Mouse (Mus musculus): ENCODE measurements around the gene Tfcp2.
A peak's percentile ranks its signal among the peaks of the same experiment; 100 is the strongest.
"Not testable (repeated sequence)": the region's sequence is repeated elsewhere in the genome, so short reads cannot be mapped to it uniquely, and the experiment has no call there.

Tfcp2 gene

GRCm38 (mm10) chr15:100555965-100556364, 4.2 kb upstream of the Tfcp2 start:
- DNase-seq: no peak

- DNase-seq: no peak
Measured at GRCm38 (mm10) chr15:100550280-100550679, 1.5 kb downstream of the Tfcp2 start.

GRCm38 (mm10) chr15:100543651-100544030, 8.2 kb downstream of the Tfcp2 start:
- DNase-seq: not testable (repeated sequence)

- not testable (repeated sequence) for DNase-seq
Measured at GRCm38 (mm10) chr15:100542876-100543650, 8.7 kb downstream of the Tfcp2 start.

- DNase-seq: no peak
Measured at GRCm38 (mm10) chr15:100541426-100541825, 10.4 kb downstream of the Tfcp2 start.

- not testable (repeated sequence) for DNase-seq
Measured at GRCm38 (mm10) chr15:100541001-100541400, 10.8 kb downstream of the Tfcp2 start.

GRCm38 (mm10) chr15:100539411-100539810, 12.4 kb downstream of the Tfcp2 start:
- no peak for DNase-seq

- DNase-seq: no peak
Measured at GRCm38 (mm10) chr15:100537913-100538312, 13.9 kb downstream of the Tfcp2 start.

- DNase-seq: no peak
Measured at GRCm38 (mm10) chr15:100527900-100528299, 23.9 kb downstream of the Tfcp2 start.

- DNase-seq: no peak
Measured at GRCm38 (mm10) chr15:100525405-100525804, 26.4 kb downstream of the Tfcp2 start.

GRCm38 (mm10) chr15:100520306-100520705, 31.5 kb downstream of the Tfcp2 start:
- DNase-seq: no peak

- no peak for DNase-seq
Measured at GRCm38 (mm10) chr15:100515121-100515520, 36.7 kb downstream of the Tfcp2 start.

GRCm38 (mm10) chr15:100513387-100513786, 38.4 kb downstream of the Tfcp2 start:
- DNase-seq: no peak

- no peak for DNase-seq
Measured at GRCm38 (mm10) chr15:100510072-100510471, 41.7 kb downstream of the Tfcp2 start.

GRCm38 (mm10) chr15:100508454-100509167, 43.2 kb downstream of the Tfcp2 start:
- no peak for DNase-seq

- not testable (repeated sequence) for DNase-seq
Measured at GRCm38 (mm10) chr15:100499506-100499905, 52.3 kb downstream of the Tfcp2 start.

GRCm38 (mm10) chr15:100495102-100495501, 56.7 kb downstream of the Tfcp2 start, which contains the start of gene Csrnp2:
TSS of gene Csrnp2 (minus strand) at chr15:100495488.
- DNase-seq: peak; percentile 82 to 83

GRCm38 (mm10) chr15:100494647-100495046, 57.2 kb downstream of the Tfcp2 start:
- DNase-seq: no peak

GRCm38 (mm10) chr15:100491966-100492365, 59.8 kb downstream of the Tfcp2 start:
- DNase-seq: no peak

- no peak for DNase-seq
Measured at GRCm38 (mm10) chr15:100489263-100489662, 62.5 kb downstream of the Tfcp2 start.

GRCm38 (mm10) chr15:100488297-100488696, 63.5 kb downstream of the Tfcp2 start:
- not testable (repeated sequence) for DNase-seq

- no peak for DNase-seq
Measured at GRCm38 (mm10) chr15:100487050-100487449, 64.8 kb downstream of the Tfcp2 start.

GRCm38 (mm10) chr15:100486450-100486849, 65.4 kb downstream of the Tfcp2 start:
- no peak for DNase-seq

GRCm38 (mm10) chr15:100485576-100485975, 66.2 kb downstream of the Tfcp2 start:
- no peak for DNase-seq

Measured in thymus, adult 18-20 months (tissue).